Mouse (Mus musculus) bone marrow macrophage, adult 2 months (primary cell): ENCODE data around the gene Arsj. TPM values are rescaled to one million over a fixed set of nuclear protein-coding genes. Genes with fewer than 3 reads are reported as not detected.

Experiments used
- H3K27ac ChIP-seq: 2 replicates; pipeline ENCODE4 v1.5.1; 2012; ENCODE audit warnings: low read depth, low read length; ENCODE audit not compliant: insufficient read depth
- H3K4me1 ChIP-seq: 2 replicates; pipeline ENCODE4 v1.6.1; 2012; ENCODE audit warnings: low read length; ENCODE audit not compliant: control insufficient read depth, insufficient read depth
- H3K4me3 ChIP-seq: 2 replicates; pipeline ENCODE4 v1.5.1; 2012; ENCODE audit warnings: mild to moderate bottlenecking, low read length, moderate library complexity; ENCODE audit not compliant: insufficient read depth
- CTCF ChIP-seq: IDR thresholded peaks from 2 replicates; pipeline ENCODE4 v1.5.1; 2012; ENCODE audit warnings: low read depth, mild to moderate bottlenecking, low read length, moderate library complexity
- POLR2A ChIP-seq: IDR thresholded peaks from 2 replicates; pipeline ENCODE4 v1.6.1; 2012; ENCODE audit warnings: mild to moderate bottlenecking, low read depth, low read length, borderline replicate concordance
- polyA plus RNA-seq: library from polyadenylated mRNA; stranded (reverse); fragments of >200 nt; gene quantifications from 2 replicates; pipeline ENCODE4 v1.2.4, GENCODE M21; 2012; ENCODE audit not compliant: missing spikeins, insufficient read depth, insufficient read length

Gene Arsj
- polyA plus RNA-seq, 1 experiment: not detected

DNA sequence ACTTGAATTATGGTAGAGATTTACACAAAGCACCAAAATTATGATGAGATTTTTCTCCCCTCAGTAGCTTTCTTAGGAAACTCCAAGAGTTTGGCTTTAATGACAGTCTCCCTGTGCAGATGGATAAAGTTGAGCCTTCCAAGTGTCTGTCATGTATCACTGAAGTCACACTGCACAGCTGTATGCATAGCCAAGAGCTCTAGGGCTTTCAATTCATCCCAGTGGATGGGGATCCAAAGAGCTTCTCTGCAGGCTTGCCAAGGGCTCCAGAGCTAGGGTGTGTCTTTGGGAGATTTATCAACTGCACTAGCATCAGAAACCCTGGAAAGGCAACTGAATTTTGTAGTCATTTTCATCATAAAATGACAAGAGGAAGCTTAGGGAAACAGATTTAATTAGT is 7.1 kb downstream of the Arsj start:
- TF ChIP-seq POLR2A (no peak), CTCF (no peak)
- no peak overlapping the region for H3K27ac ChIP-seq
- H3K4me3 ChIP-seq: no peak overlapping the region
- H3K4me1 ChIP-seq: no peaks in the 10 kb centered on the region

DNA sequence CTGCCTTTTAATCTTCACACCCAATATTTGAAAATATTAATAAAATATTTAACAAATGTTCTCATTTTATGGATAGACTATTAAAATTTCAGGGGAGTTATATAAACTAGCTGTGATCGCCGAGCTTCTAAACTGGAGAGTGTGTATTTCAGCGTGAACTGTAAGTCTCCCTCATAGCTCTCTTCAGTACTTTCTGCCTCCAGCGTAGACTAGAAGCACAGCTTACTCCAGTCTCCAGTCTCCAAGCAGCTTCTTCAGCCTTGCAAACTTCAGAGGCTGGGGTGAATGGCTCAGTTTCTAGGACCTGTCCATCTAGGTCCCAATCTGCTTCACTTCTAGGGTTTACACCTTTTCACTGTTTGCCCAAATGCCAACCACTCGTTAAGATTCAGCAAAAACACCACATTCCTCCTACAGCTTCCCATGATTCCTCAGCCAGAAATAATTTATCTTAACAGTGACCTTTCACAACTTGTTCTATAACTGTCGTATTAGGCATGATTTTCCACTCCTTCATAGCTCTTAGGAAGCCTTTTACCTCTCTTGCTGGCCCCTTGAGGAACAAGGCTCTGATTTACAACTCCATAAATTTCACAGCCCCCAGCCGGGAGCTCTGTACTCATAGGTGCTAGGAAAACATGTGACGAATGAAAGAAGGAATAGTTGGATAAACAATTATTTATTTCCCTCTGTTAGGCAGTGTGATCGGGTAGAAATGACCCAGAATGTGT is 9.5 kb downstream of the Arsj start:
- Histone ChIP-seq H3K27ac (no peak overlapping the region), H3K4me1 (no peaks in the 10 kb centered on the region), H3K4me3 (no peak overlapping the region)
- no peak for TF ChIP-seq CTCF

DNA sequence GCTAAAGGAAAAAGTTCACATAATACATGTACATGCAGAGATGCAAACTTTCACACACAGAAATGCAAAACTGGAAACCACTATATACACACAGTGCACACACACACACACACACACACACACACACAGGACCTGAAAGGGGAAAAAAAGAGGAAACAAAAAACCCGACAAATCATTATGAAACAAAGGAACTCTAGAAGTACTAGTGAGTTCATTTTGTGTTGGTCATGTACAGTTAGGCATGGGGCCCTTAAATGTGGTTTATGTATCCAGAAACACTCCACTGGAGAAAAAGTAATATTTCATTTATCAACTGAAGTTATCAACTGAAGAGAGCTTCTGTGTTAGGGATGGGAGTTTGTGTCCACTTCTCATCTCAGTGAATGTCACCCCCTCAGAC is 10.2 kb downstream of the Arsj start:
- Histone ChIP-seq H3K27ac (no peak overlapping the region), H3K4me3 (no peak overlapping the region), H3K4me1 (no peaks in the 10 kb centered on the region)
- TF ChIP-seq POLR2A (no peak), CTCF (no peak)

DNA sequence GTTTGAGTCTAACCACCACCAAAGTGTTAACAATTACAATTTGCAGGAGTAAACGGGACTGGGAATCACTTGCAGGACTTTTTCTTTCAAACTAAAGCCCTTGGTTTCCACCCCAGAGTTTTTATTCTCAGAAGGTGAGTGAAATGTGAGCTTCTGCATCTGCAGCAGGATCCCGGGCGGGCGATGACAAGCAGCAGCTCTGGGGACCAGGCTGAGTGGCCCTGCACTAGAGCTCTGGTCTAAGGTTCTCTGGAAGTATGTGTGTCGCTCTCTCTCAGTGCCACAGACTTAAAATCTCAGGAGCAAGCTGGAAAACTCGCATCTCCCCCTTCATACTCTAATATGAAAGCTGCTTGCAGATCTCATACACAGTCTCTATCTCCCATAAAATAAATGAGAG is 15.8 kb downstream of the Arsj start:
- Histone ChIP-seq H3K4me1 (peaks cover under 1% of the 10 kb centered on the region), H3K27ac (no peak overlapping the region), H3K4me3 (no peak overlapping the region)
- no peak for TF ChIP-seq CTCF
- TF ChIP-seq POLR2A: no peak

DNA sequence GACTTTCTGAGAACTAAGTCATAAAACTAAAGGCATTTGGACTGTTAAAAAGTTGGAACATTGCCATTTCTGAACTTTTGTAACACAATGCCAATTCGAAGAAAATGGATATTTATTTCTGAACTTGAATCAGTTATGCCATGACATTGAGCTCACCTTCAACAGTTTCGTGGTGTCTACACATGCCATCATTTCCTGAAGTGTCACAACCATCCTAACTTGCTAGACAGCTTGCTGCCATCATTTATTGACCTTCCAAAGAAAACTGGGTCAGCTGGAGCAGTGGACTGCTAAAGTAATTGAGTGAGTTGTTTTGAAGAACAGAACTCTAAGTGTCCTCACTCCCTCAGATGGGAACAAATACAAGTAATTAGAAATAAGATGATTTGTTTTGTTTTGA is 16.2 kb downstream of the Arsj start:
- H3K4me1 ChIP-seq: peaks cover 5% of the 10 kb centered on the region
- H3K27ac ChIP-seq: no peak overlapping the region
- H3K4me3 ChIP-seq: no peak overlapping the region
- TF ChIP-seq CTCF: no peak
- no peak for TF ChIP-seq POLR2A

DNA sequence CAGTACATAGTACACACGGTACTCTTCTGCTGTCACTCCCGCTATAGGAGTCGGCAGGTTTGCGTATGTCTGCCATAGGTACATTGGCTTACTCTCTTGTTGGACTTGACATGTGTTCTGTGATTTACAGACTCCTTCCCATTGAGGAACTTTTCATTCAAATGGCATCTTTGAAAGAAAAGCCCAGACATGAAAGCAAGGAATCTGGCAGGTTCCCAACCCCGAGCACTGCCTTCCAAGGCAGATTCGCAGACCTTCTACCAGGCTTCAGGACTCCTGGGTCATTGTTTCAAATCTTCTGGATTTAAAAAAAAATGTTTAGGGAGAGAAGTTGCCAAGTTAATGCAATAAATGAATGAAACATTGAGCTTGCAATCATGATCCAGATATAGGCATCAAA is 19.8 kb downstream of the Arsj start:
- no peak overlapping the region for H3K27ac ChIP-seq

DNA sequence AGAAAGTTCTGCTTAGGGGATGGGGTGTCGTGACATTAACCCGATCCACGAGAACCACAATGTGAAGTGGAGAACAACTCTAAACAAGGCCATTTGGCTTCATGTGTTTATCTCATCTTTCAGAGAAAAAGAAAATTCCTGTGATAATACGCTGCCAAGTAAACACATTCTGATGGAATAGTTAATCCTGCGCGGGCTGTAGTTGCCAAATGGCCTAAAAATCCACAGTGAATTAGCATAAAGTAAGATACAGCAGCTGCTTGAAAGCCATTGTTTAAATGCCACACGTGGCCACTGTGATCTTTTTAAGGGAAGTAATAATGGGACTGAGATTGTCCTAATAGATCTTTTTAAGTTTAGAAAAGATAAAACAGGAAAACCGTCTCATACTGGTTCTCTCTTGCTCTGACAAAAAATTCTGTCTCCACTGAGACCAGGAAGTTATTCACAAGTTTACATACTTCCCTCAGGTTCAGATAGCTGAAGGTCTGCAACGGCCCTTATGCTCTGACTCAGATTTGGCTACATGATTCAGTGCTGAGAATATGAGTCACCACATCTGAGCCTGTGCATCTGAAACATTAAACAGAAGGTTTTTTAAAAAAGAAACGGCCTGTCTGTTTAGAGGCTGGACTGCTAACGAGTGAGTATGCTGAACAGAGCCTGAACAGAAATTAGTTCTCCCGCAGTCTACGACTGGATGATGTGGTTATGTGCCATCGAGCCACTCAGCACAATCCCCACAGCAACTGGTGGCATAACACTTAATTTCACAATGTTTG is 21.4 kb downstream of the Arsj start:
- peak overlapping the region; percentile 30; the same call in 1 of the 2 replicates for H3K27ac ChIP-seq
- H3K4me1 ChIP-seq: peaks cover 9% of the 10 kb centered on the region
- TF ChIP-seq CTCF: no peak
- TF ChIP-seq POLR2A: no peak

More for the DNA sequence above, 19.8 kb downstream of the Arsj start:
- Histone ChIP-seq H3K4me3 (no peak overlapping the region), H3K4me1 (peaks cover 9% of the 10 kb centered on the region)
- TF ChIP-seq POLR2A (no peak), CTCF (no peak)

DNA sequence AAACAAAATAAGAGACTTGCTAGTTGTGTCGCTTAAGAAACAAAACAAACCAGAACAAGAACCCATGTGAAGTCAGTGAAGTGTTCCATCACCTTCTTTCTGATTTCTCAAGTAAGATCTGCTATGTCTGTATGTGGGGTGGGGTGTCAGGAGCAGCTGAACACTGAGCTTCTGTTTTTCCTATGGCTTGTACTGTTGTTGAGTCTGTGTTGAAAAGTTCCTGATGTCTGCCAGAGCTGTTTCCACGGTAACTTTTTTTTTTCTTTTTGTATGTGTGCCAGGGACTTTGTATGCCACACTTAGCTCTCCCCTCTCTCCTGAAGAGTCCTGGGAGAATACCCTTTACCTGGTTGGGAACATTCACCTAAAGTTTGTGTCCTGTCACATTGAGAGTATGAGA is 34.0 kb downstream of the Arsj start:
- Histone ChIP-seq H3K4me1 (no peaks in the 10 kb centered on the region), H3K27ac (no peak overlapping the region), H3K4me3 (no peak overlapping the region)
- TF ChIP-seq POLR2A: no peak
- TF ChIP-seq CTCF: no peak

More for the DNA sequence above, 21.4 kb downstream of the Arsj start:
- no peak overlapping the region for H3K4me3 ChIP-seq

DNA sequence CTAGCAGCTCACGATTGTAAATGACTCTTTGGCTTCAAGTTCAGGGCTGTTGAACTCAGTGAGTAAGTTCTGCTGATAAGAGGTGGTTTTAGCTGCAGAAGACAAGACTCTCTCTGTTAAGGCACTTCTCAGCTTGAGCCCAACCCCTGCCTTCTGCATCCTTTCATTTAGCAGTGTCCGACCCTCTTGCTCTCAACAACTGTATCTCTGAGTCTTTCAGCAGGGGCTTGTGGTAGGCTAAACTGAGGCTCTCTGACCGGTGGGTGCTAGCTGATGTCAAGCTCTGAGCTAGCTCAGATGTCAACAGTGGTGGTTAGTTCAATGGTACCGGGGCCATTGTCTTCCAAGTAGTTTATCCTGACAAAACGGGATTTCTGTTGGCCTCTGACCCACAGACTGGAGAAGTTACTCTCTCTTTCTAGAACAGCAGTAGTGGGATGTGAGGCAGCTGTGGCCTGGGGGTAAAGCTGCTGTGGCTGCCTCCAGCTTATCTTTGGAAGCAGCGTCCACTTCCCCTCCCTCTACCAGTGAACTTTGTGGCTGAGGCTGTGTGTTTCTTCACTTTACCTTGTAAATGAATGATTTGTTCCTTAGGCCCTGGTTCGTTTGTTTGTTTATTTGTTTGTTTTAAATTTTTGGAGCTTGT is 34.6 kb downstream of the Arsj start:
- H3K4me1 ChIP-seq: no peaks in the 10 kb centered on the region
- H3K27ac ChIP-seq: no peak overlapping the region
- TF ChIP-seq POLR2A (no peak), CTCF (no peak)
- H3K4me3 ChIP-seq: no peak overlapping the region

DNA sequence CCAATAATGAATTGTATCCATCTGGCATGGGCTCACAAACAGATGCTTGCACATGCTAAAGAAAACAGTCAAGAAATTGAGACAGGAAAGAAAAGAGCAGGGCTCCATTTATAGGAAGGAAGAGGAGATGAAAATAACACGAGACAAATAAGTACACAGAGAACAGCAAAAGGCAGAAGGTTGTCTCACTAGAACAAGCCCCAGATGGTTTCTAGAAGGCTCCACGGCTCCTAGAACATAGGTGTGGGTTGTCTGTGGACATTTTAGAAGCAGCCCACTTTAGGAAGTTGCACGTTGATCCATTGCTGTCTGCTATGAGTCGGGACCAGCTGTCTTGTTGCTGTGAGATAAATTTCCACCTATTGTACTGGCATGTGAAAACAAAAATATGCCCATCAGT is 37.2 kb downstream of the Arsj start:
- Histone ChIP-seq H3K27ac (no peak overlapping the region), H3K4me3 (no peak overlapping the region), H3K4me1 (no peaks in the 10 kb centered on the region)
- TF ChIP-seq POLR2A (no peak), CTCF (no peak)
